Mouse (Mus musculus) frontal cortex, adult (tissue): ENCODE measurements at regions not wholly inside any gene's neighbourhood (a gene's known extent, or its start where the extent isn't known, plus 50 kb on each side); places are given as distances from the start of the nearest gene placed in this dataset.

Experiments used
- ATAC-seq: cut with Nextera tagmentation; 2 replicates; pipeline ENCODE4 v1.9.2; 2017; ENCODE audit warnings: mild to moderate bottlenecking, moderate library complexity, mixed read lengths; ENCODE audit not compliant: low TSS enrichment

DNA sequence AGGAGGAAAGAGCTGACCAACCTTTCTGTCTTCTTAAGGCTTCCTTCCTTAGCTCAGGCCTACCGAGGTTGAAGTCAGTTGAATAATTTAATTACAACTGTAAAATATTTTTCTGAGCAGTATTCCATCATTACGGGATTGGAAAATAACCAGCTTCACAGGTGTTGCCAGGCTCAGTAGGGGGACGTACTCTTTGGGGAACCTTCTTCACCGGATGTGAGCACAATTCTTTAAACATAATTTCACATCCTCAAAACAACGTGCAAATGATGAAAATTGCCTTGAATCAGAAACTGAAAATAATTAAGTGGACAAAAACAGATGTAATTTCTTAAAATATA lies 515.9 kb downstream of the Tns3 start:
- ATAC-seq: no peak

DNA sequence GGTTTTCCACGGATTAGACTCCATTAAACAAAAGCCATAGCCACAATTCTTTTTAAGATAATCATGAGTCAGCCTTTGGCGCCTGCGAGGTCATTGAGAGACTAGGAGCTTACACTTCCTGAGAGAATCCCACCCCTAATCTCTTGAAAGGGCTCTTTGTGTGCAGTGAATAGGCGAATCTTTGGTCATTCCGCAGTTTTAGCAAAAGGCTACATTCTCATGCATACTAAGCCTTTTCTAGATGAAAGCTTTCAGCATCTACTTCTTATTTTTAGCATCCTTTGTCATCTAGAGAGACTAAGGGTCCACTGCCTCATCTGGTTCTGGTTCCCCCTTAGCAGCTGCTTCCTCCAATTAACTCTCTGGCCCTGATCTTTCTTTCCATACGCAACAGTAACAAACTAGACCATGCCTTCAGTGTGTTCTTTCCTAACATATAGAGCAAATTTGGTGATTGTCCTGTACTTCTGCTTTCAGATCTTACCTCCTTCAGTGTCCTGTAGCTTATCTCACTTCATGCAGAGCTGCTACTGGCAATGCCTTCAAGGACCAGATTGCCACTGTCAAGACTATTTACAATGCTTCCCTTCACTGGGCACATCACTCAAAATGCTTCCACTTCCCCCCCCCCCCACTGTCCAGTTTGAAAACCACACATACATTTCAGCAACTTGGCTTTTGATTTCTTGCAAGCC lies 516.4 kb downstream of the Tns3 start:
- ATAC-seq: no peak

DNA sequence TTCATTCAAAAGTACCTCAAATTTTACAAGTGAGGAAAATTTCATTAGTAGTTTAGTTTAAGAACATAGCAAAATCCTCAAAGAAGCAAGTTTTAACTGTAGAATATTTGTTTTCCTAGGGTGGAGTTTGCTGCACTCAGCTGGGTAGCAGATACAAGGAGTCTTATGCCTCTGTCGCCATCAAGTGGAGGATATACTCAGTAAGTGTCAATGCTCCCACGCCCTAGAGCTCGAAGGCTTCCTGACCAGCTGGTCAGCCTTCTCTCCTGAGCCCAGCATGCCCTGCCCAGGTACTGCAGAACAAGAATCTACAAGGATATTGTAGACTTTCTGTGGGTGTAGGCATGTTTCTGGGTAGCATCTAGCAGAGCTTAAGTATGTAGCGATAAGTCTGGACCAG lies 527.0 kb downstream of the Tns3 start:
- ATAC-seq: peak; percentile 91

DNA sequence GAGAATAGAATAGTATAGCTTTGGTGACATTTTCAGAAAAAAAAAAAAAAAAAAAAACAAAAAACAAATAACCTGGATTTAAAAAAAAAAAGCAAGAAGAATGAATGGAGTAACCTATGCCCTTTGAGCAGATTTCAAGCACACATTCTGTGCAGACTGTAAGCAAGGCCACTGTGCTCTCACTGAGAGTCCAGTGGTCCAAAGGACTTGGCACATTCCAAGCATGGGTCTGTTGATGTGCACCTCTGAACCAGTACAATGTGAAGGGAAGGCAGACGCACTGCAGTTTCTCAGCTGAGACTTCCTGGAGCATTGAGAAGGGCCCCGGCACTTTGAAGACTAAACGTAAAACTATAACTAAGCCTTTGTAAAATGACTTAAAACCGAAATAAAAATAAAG lies 527.7 kb downstream of the Tns3 start:
- no peak for ATAC-seq

DNA sequence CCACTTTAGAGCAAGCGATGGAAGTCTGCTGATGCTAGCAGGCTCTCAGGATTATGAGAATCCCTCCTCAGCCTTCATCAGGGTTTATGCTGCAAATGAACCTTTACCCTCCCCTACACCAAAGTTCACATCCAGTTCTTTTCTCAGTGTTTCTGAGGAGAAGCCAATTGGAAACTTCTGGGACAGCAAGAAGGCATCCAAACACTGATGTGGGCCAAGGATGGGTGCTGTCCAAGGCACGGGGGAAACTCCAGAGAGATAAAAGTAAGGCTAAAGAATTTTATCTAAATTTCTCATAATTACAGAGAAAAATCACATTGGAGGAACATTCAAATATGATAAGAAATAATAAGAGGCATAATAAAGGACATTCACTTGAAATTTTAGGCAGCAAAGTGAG lies 555.0 kb downstream of the Tns3 start:
- ATAC-seq: no peak

DNA sequence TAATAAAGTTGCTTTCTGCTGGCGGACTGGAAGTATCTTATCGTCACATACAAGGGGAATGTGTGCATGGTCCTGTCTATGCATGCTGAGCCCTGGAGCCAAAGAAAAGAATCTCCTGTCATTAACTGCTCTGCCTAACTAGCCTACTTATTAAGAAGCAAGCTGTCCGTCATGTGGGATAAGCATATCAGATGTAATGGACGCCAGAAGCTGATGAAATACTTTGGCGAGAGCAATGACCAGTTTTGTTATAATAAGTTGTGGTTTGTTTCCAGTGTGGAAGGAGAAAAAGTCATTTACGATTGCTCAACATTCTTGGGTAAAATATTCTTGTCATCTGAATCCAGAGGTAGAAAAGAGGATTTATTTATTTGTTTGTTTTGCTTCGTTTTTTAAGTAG lies 563.2 kb downstream of the Tns3 start:
- ATAC-seq: no peak

DNA sequence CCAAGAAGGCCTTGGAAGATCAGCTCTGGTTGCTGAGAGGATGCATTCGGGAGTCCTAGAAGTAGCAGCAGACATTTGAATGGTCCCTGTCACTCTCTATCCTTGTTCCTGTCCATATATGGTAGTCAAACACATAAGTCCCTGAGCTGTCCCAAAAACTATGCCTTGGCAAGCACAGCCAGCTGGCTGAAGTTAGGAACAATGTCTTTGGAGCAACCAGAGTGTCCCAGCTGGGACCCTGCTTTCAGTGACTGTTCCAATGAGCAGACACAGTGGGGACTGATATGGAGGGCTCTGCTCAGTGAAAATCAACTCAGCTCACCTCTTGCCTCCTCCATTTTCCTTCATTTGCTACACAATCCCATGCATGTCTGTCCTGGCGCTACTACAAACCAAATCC lies 580.0 kb downstream of the Tns3 start:
- ATAC-seq: no peak

DNA sequence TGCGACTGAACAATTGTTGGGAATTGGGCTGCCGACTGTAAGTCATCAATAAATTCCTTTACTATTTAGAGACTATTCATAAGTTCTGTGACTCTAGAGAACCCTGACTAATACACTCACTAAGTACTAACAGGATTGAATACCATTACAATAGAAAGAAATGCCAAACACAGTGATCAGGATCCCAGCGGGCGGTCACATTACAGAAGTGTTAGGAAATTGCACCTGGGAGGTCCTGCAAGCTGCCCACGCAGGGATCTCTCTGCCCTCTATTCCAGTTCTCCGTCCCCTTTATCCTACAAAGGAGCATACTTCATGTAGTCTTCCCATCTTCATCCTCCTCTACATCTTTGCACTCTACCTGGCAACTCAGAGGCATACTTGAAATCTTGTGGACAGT lies 581.5 kb downstream of the Tns3 start:
- no peak for ATAC-seq

DNA sequence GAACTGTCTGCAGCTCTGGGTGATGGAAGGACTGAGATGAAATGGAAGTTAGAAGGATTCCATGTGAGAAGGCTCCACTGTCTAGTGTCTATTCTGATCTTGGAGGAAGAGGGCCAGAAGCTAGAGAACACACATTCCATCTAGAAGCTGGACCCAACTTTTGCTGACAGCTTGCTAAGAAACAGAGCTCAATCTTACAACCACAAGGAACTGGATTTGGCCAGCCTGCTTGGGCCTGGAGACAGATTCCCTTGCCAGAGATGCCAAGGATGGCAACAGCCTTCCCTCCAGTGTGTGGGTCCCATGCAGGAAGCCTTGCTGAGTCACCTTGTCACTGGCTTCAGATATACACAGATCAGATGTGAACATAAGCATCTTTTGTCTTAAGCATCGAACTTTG lies 591.0 kb downstream of the Tns3 start:
- no peak for ATAC-seq

GRCm38 (mm10) chr11:8068873-8069272 lies 595.5 kb downstream of the Tns3 start:
- ATAC-seq: no peak

DNA sequence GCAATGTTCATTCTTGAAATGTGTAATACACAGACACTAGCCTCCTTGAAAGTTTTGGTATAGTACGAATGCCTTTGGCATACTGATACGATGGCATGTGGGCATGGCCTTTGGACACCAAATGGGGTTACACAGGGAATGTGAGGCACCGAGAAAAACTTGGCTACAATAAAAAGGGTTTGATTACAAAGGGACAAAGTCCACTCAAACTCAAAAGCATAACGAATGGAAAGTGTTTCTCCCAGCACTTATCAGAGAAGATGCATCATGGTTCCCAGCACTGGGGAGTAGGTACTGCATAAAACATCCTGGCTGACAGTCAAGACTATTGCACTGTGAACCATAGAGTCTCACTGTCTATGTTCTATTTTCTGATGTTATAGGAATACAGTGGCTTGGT lies 597.0 kb downstream of the Tns3 start:
- no peak for ATAC-seq

DNA sequence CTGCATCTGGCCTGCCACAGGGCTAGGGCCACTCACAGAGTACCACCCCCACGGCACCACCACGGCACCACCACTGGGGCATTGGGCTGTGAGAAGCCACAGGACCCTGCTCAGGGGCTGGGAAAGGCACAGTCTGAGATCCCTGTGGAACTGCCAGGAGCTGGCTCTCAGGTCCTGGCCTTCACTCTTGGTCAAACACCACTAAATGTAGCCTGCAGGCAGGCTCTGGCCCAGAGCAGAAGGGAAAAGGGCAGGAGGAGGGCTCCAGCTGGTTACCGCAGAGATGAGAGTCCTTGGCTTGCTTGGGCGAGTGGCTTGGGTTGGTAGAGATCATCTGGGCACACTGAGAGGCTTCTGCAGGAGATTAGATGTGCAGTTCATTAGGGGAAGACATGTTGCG lies 598.5 kb downstream of the Tns3 start:
- no peak for ATAC-seq

DNA sequence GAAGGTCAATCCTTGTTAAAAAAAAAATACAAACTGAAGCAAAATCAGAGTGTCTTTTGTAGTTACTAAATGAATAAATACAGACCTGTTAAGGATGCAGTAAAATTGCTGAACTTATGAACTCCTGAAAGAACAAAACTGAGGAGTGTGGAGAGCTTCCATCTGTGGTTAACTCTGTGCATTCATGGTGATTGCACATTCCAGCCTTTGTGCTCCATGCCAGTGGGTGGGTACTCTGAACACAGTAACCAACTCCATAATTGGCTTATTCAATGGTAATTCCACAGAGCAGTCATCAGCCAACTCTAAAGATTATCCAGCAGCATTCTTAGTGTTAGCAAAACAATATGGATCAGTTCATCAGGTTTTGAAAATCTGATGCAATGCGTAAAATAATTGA lies 599.2 kb downstream of the Tns3 start:
- ATAC-seq: no peak

DNA sequence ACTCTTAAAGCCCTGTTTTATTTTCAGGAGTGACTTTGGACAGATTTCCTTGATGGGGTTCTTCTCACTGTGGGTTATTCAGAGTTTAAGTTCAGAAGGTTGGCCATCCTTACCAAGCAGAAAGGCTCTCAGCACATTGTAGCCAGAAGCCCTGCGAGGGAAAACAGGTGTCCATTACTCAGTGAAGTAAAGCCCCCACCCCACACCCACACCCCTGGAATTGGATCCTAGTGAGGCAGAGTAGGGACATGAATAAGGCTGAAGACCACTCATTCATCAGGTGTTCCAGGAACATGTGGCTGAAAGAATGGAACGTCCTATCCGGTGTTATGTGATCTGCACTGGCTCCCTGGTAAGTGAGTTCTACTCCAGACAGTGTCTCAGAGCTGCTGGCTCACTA lies 602.3 kb downstream of the Tns3 start:
- ATAC-seq: no peak

DNA sequence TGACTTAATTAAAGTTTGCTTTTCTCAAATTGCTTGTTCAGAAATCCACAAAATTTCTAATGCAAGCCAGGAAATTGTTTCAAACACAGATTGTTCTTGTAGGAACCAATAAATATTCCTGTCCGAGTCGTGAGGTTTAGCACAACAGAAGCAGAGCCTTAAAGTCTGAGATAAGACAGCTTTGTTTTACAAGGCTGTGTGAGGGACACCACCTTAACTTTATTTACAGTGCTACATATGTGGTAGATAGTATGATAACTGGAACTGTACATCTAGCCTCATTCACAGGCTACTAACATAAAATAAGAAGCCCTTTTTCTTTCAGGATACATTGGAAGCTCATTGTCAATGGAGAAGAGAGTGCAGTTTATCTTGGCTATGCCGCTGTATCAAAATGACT lies 602.8 kb downstream of the Tns3 start:
- ATAC-seq: no peak

DNA sequence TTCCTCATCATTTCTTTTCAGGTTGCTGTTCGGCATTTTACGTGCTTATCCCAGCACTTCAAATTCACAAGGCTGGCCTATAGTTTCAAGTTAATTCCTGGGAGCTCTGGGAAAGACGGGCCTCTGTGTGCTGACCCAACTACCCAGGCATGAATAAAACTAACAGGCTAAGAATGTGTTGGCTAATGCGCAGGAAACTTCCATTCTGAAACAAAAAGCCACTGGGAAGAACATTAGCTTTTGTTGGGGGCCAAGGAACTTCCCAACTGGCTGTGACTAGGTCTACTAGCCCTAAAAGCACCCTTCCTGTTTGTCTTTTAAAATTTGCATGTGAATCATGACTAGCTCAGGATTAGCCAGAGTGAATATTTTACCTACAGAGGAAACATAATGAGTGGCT lies 612.8 kb downstream of the Tns3 start:
- no peak for ATAC-seq

DNA sequence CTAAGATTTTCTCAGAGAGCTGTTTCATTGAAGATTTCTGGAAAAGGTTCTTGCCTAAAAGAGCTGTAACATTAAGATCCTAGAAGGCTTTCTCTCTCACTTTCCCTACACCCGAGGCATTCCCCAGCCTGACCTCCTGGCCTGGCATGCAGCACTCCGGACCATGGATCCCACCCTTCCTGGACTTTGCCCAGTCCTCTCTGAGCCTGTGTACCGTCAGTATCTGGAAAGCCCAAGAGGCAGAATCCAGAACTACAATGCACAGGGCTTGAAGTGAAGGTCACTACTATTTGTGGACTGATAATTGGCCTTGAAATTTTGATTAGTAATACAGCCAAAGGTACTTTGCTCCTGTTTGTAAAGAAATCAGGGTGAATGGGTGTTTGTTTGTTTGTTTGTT lies 619.2 kb downstream of the Tns3 start:
- no peak for ATAC-seq

DNA sequence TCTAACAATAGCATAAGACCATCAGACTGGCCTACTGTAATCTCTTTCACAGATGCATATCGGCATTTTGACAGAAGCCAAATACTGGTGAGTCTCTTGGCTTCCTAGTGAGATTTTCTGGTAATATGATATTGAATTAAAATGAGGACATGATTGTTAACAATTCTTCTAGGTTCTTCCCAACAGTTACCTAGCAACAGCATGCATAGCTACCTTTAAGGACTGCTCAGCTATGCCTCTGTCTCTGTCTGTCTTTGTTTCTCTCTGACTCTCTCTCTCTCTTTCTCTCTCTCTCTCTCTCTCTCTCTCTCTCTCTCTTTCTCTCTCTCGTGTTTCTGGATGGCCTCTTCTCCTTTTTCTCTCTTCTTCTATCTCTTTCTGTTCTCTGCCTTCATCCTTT lies 634.2 kb downstream of the Tns3 start:
- no peak for ATAC-seq

GRCm38 (mm10) chr11:8007801-8008200 lies 656.5 kb downstream of the Tns3 start:
- ATAC-seq: no peak

GRCm38 (mm10) chr11:7981031-7981430 lies 683.3 kb downstream of the Tns3 start:
- no peak for ATAC-seq

DNA sequence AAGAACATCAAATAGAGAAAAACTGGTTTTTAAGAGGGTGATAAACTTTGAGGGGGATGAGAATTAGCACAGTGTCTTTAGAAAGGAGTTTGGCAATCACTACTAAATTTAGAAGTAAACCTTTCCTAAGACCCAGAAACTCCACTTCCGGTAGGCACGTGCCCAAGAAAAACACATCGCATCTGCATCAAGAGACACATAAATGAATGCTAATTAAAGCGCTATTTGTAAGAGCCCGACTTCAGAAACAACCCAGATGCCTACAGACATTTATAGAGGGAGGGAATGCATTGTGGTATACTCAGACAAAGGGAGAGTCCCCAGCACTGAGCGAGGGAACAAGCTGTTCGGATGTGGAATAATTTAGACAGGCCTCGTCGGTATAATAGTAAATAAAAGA lies 688.5 kb downstream of the Tns3 start:
- no peak for ATAC-seq

DNA sequence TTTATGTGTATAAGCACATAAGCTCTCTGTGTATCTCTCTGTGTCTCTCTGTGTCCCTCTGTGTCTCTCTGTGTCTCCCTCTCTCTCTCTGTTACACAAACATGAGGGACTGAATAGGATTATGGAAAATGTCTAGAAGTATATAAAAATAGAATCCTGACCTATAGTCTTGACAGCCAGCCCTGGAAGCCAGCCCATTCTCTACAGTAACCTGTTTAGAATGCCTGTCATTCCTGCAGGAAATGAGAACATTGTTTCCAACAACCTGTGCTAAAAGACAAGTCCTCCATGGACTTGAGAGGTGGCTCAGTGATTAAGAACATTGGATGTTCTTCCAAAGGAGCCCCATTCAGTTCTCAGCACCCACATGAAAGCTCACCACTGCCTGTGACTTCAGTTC lies 714.4 kb downstream of the Tns3 start:
- ATAC-seq: no peak

DNA sequence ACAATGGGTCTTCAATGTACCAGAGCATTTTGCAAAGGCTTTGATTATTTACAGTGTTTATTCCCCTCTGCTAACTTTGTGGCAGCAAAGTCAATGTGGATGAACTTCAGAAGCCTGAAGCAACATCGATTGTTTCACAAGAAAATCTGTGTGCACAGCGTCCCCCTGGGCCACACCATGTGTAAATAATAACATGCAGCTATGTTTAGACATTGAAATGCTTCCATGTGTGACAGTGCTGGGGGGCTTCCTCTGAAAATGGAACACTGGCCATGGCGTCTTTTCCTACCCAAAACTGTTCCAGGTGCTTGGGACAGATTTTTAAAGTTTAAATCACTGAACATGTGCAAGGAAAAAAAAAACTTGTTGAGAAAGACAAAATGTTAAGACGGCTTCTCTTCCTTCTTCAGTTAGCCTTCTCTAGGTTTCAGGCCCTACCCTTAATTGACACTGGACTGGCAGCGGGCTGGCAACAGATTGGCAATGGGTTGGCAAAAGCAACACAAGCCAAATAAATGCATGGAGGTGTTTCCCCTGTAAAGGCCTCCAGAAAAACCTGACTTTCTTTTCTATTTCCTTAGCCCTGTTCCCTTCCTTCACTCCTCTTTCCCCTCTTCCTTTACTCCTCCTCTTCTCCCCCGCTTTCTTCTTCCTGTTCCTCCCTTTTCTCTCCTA lies 715.0 kb downstream of the Tns3 start:
- no peak for ATAC-seq

DNA sequence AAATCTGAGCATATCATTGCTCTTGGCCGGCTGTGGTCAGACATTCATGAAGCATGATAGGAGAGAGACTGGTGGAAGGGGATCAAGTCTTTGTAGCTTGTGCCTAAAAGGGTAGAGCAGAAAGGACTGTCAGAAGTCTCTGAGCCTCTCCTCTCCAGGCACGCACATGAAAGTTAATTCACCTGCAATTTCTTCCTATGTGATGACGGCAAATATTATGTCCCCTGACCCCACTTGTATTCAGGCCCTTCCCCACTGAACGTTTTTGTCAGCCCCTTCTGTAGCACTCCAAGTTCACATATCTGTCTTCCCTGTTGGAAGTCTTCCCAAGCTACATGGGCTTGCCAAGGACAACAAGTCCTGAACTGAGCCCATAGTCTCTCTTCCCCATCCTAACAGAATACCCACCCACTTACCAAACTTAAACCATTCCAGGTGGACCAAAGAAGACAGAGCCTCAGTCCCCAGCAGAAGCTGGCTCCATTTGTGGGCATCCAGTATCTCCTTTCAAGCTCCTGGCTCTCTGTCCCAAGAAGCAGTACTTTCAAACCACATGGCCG lies 719.3 kb downstream of the Tns3 start:
- ATAC-seq: no peak
